ENCODE assay signal across 18 mouse cellular contexts in genomic region chr5:20622837-20623573, GRCm38 (mm10).
DNase-seq lines count a peak whose midpoint lies in the region; ATAC-seq and TF ChIP-seq lines count a peak whose summit lies in the region.
"Had no signal": no experiment of that assay in that cellular context is flagged by ENCODE, and none has a peak within 500 bp of the region (broad histone marks: within the 10 kb centered on the region; RNA-seq: fewer than 3 reads in every experiment).

No protein-coding gene starts in this region.

- no peak overlapping the region for H3K4me3 ChIP-seq in layer of hippocampus, adult 2 months
- no peak overlapping the region for H3K4me3 ChIP-seq in forebrain, embryonic 15.5 days
- H3K4me3 ChIP-seq in midbrain, embryonic 10.5 days: no peak overlapping the region
- H3K4me3 ChIP-seq: heart, embryonic 13.5 days; limb, embryonic 13.5 days; myocyte had no signal

- no peak for TF ChIP-seq CTCF in layer of hippocampus, adult 2 months (conservative IDR thresholded peaks at IDR 0.05)

- H3K4me2 ChIP-seq in forebrain, embryonic 15.5 days (replicated peaks): no peak overlapping the region
- H3K4me2 ChIP-seq: heart, embryonic 13.5 days; limb, embryonic 13.5 days had no signal

- no peak for DNase-seq in layer of hippocampus, adult 2 months (ENCODE audit: low spot score in 2 of 2)
- DNase-seq in layer of hippocampus, adult 9-10 months (ENCODE audit: low spot score): no peak
- DNase-seq in midbrain, embryonic 10.5 days (ENCODE audit: low spot score): no peak
- no peak for DNase-seq in thymus, postnatal 36 days
- DNase-seq in natural killer cell, adult 2 months (ENCODE audit: low spot score in 2 of 2): no peak
- DNase-seq in right cerebral cortex, postnatal 10 days (ENCODE audit: low spot score in 2 of 2): no peak
- DNase-seq: embryo, embryonic 11 days; heart, postnatal 4 days; kidney, adult 18-20 months; kidney, postnatal 14 days; layer of hippocampus, adult 9-11 months; spleen, adult 18-20 months; thymus, adult 18-20 months had no signal

- ATAC-seq in forebrain, embryonic 15.5 days (replicated peaks): 0 out of 2 replicates have a peak, but pooled peaks have one; percentile 61

- H3K36me3 ChIP-seq in forebrain, embryonic 15.5 days: no peaks in the 10 kb centered on the region
- H3K36me3 ChIP-seq in midbrain, embryonic 10.5 days: no peaks in the 10 kb centered on the region
- H3K36me3 ChIP-seq: heart, embryonic 13.5 days; limb, embryonic 13.5 days had no signal

- H3K27ac ChIP-seq in layer of hippocampus, adult 2 months: peak overlapping the region; percentile 41; the same call in 1 of the 2 replicates
- no peak overlapping the region for H3K27ac ChIP-seq in forebrain, embryonic 15.5 days (replicated peaks)
- peak overlapping the region; percentile 49; the same call in 1 of the 2 replicates for H3K27ac ChIP-seq in midbrain, embryonic 10.5 days (replicated peaks)
- H3K27ac ChIP-seq: heart, embryonic 13.5 days; limb, embryonic 13.5 days; liver, embryonic 14.5 days had no signal

- no peaks in the 10 kb centered on the region for H3K4me1 ChIP-seq in forebrain, embryonic 15.5 days
- H3K4me1 ChIP-seq in midbrain, embryonic 10.5 days: peaks cover 23% of the 10 kb centered on the region
- H3K4me1 ChIP-seq: heart, embryonic 13.5 days; limb, embryonic 13.5 days had no signal

- no peak overlapping the region for H3K9ac ChIP-seq in forebrain, embryonic 15.5 days (replicated peaks)
- H3K9ac ChIP-seq: heart, embryonic 13.5 days; limb, embryonic 13.5 days; liver, embryonic 14.5 days had no signal

- H3K9me3 ChIP-seq in forebrain, embryonic 15.5 days: no peaks in the 10 kb centered on the region
- H3K9me3 ChIP-seq in midbrain, embryonic 10.5 days (replicated peaks): no peaks in the 10 kb centered on the region
- H3K9me3 ChIP-seq: heart, embryonic 13.5 days; limb, embryonic 13.5 days had no signal

- H3K27me3 ChIP-seq in forebrain, embryonic 15.5 days: no peaks in the 10 kb centered on the region
- H3K27me3 ChIP-seq in midbrain, embryonic 10.5 days (ENCODE audit: low read depth, poor library complexity, severe bottlenecking): no peaks in the 10 kb centered on the region
- H3K27me3 ChIP-seq: heart, embryonic 13.5 days; limb, embryonic 13.5 days had no signal

- 33% methylated on average over 10 of the region's 10 CpGs for WGBS in forebrain, embryonic 15.5 days
- WGBS in midbrain, embryonic 10.5 days: 51% methylated on average over 10 of the region's 10 CpGs
